Mouse (Mus musculus): ENCODE measurements around the gene Slc25a13. TPM values are rescaled to one million over a fixed set of nuclear protein-coding genes. Genes with fewer than 3 reads are reported as not detected.

Gene Slc25a13
- polyA plus RNA-seq, 1 experiment from 2014 or later: 26.3 TPM

- H3K27ac ChIP-seq: no peak overlapping the region
- no peak for ATAC-seq (ENCODE audit: insufficient number of reproducible peaks, insufficient read depth, low FRiP score, low TSS enrichment)
- H3K9me3 ChIP-seq: no peaks in the 10 kb centered on the region
- 80% methylated on average over 4 of the region's 4 CpGs for WGBS
- H3K4me2 ChIP-seq (replicated peaks): no peak overlapping the region
- peaks cover 6% of the 10 kb centered on the region; the same call in 1 of the 2 replicates for H3K4me1 ChIP-seq
- no peak overlapping the region for H3K4me3 ChIP-seq
- no peak overlapping the region for H3K9ac ChIP-seq
- H3K27me3 ChIP-seq: no peaks in the 10 kb centered on the region
- no peaks in the 10 kb centered on the region for H3K36me3 ChIP-seq
Observed at GRCm38 (mm10) chr6:6101605-6102004, 115.4 kb downstream of the Slc25a13 start.

GRCm38 (mm10) chr6:6100892-6101480 lies 116.0 kb downstream of the Slc25a13 start:
- no peaks in the 10 kb centered on the region for H3K9me3 ChIP-seq
- H3K27ac ChIP-seq: no peak overlapping the region
- H3K27me3 ChIP-seq: no peaks in the 10 kb centered on the region
- H3K4me2 ChIP-seq (replicated peaks): no peak overlapping the region
- no peak overlapping the region for H3K4me3 ChIP-seq
- H3K9ac ChIP-seq: no peak overlapping the region
- 81% methylated on average over 9 of the region's 9 CpGs for WGBS
- no peak for ATAC-seq (ENCODE audit: insufficient number of reproducible peaks, insufficient read depth, low FRiP score, low TSS enrichment)
- H3K36me3 ChIP-seq: no peaks in the 10 kb centered on the region
- H3K4me1 ChIP-seq: peaks cover 6% of the 10 kb centered on the region; the same call in 1 of the 2 replicates

- 0 out of 2 replicates have a peak, but pooled peaks cover 4% of the 10 kb centered on the region for H3K36me3 ChIP-seq
Observed at GRCm38 (mm10) chr6:6093978-6094377, 123.0 kb downstream of the Slc25a13 start.

GRCm38 (mm10) chr6:6093522-6093921 lies 123.5 kb downstream of the Slc25a13 start:
- Histone ChIP-seq H3K9me3 (no peaks in the 10 kb centered on the region), H3K27me3 (no peaks in the 10 kb centered on the region), H3K36me3 (0 out of 2 replicates have a peak, but pooled peaks cover 4% of the 10 kb centered on the region), H3K4me3 (no peak overlapping the region), H3K4me1 (0 out of 2 replicates have a peak, but pooled peaks cover 6% of the 10 kb centered on the region), H3K4me2 (replicated peaks) (no peak overlapping the region), H3K9ac (no peak overlapping the region), H3K27ac (no peak overlapping the region)
- ATAC-seq (ENCODE audit: insufficient number of reproducible peaks, insufficient read depth, low FRiP score, low TSS enrichment): no peak
- WGBS: 75% methylated on average over 3 of the region's 3 CpGs

More at GRCm38 (mm10) chr6:6093978-6094377, 123.0 kb downstream of the Slc25a13 start:
- Histone ChIP-seq H3K27me3 (no peaks in the 10 kb centered on the region), H3K4me3 (no peak overlapping the region), H3K4me2 (replicated peaks) (no peak overlapping the region), H3K9me3 (no peaks in the 10 kb centered on the region), H3K9ac (no peak overlapping the region), H3K4me1 (0 out of 2 replicates have a peak, but pooled peaks cover 6% of the 10 kb centered on the region), H3K27ac (no peak overlapping the region)
- 82% methylated on average over 3 of the region's 3 CpGs for WGBS
- no peak for ATAC-seq (ENCODE audit: insufficient number of reproducible peaks, insufficient read depth, low FRiP score, low TSS enrichment)

GRCm38 (mm10) chr6:6092497-6092896 lies 124.5 kb downstream of the Slc25a13 start:
- Histone ChIP-seq H3K27ac (no peak overlapping the region), H3K4me3 (no peak overlapping the region), H3K27me3 (no peaks in the 10 kb centered on the region), H3K4me1 (0 out of 2 replicates have a peak, but pooled peaks cover 6% of the 10 kb centered on the region), H3K36me3 (0 out of 2 replicates have a peak, but pooled peaks cover 4% of the 10 kb centered on the region), H3K9ac (no peak overlapping the region), H3K4me2 (replicated peaks) (no peak overlapping the region), H3K9me3 (no peaks in the 10 kb centered on the region)
- 74% methylated on average over 10 of the region's 10 CpGs for WGBS
- no peak for ATAC-seq (ENCODE audit: insufficient number of reproducible peaks, insufficient read depth, low FRiP score, low TSS enrichment)

GRCm38 (mm10) chr6:6091016-6091415 lies 126.0 kb downstream of the Slc25a13 start:
- H3K4me1 ChIP-seq: 0 out of 2 replicates have a peak, but pooled peaks cover 6% of the 10 kb centered on the region
- 0 out of 2 replicates have a peak, but pooled peaks cover 4% of the 10 kb centered on the region for H3K36me3 ChIP-seq
- H3K4me2 ChIP-seq (replicated peaks): no peak overlapping the region
- H3K27ac ChIP-seq: no peak overlapping the region
- no peak for ATAC-seq (ENCODE audit: insufficient number of reproducible peaks, insufficient read depth, low FRiP score, low TSS enrichment)
- no peak overlapping the region for H3K9ac ChIP-seq
- no peak overlapping the region for H3K4me3 ChIP-seq
- H3K9me3 ChIP-seq: no peaks in the 10 kb centered on the region
- no peaks in the 10 kb centered on the region for H3K27me3 ChIP-seq
- 43% methylated on average over 3 of the region's 3 CpGs for WGBS

- Histone ChIP-seq H3K4me3 (no peak overlapping the region), H3K27ac (no peak overlapping the region), H3K27me3 (no peaks in the 10 kb centered on the region), H3K9me3 (no peaks in the 10 kb centered on the region), H3K9ac (no peak overlapping the region), H3K4me2 (replicated peaks) (no peak overlapping the region), H3K4me1 (0 out of 2 replicates have a peak, but pooled peaks cover 6% of the 10 kb centered on the region), H3K36me3 (0 out of 2 replicates have a peak, but pooled peaks cover 4% of the 10 kb centered on the region)
- 90% methylated on average over 4 of the region's 4 CpGs for WGBS
- no peak for ATAC-seq (ENCODE audit: insufficient number of reproducible peaks, insufficient read depth, low FRiP score, low TSS enrichment)
Observed at GRCm38 (mm10) chr6:6088151-6088550, 128.8 kb downstream of the Slc25a13 start.

- H3K4me1 ChIP-seq: no peaks in the 10 kb centered on the region
- no peak overlapping the region for H3K9ac ChIP-seq
- WGBS: 84% methylated on average over 1 of the region's 1 CpGs
- H3K9me3 ChIP-seq: peaks cover 4% of the 10 kb centered on the region; the same call in 1 of the 2 replicates
- no peak for ATAC-seq (ENCODE audit: insufficient number of reproducible peaks, insufficient read depth, low FRiP score, low TSS enrichment)
- no peaks in the 10 kb centered on the region for H3K27me3 ChIP-seq
- no peaks in the 10 kb centered on the region for H3K36me3 ChIP-seq
- H3K27ac ChIP-seq: no peak overlapping the region
- no peak overlapping the region for H3K4me2 ChIP-seq (replicated peaks)
- H3K4me3 ChIP-seq: no peak overlapping the region
Observed at GRCm38 (mm10) chr6:6080484-6080883, 136.5 kb downstream of the Slc25a13 start.

GRCm38 (mm10) chr6:6077234-6077633 lies 139.7 kb downstream of the Slc25a13 start:
- Histone ChIP-seq H3K27me3 (no peaks in the 10 kb centered on the region), H3K4me1 (no peaks in the 10 kb centered on the region), H3K4me2 (replicated peaks) (no peak overlapping the region), H3K9ac (no peak overlapping the region), H3K4me3 (no peak overlapping the region), H3K36me3 (no peaks in the 10 kb centered on the region), H3K27ac (no peak overlapping the region), H3K9me3 (peaks cover 4% of the 10 kb centered on the region; the same call in 1 of the 2 replicates)
- no peak for ATAC-seq (ENCODE audit: insufficient number of reproducible peaks, insufficient read depth, low FRiP score, low TSS enrichment)
- 86% methylated on average over 4 of the region's 4 CpGs for WGBS

GRCm38 (mm10) chr6:6075940-6076447 lies 141.0 kb downstream of the Slc25a13 start:
- H3K9me3 ChIP-seq: peaks cover 4% of the 10 kb centered on the region; the same call in 1 of the 2 replicates
- no peak overlapping the region for H3K27ac ChIP-seq
- 86% methylated on average over 7 of the region's 7 CpGs for WGBS
- no peak overlapping the region for H3K4me2 ChIP-seq (replicated peaks)
- no peaks in the 10 kb centered on the region for H3K4me1 ChIP-seq
- H3K36me3 ChIP-seq: no peaks in the 10 kb centered on the region
- H3K27me3 ChIP-seq: no peaks in the 10 kb centered on the region
- ATAC-seq (ENCODE audit: insufficient number of reproducible peaks, insufficient read depth, low FRiP score, low TSS enrichment): no peak
- H3K9ac ChIP-seq: no peak overlapping the region
- no peak overlapping the region for H3K4me3 ChIP-seq

- no peak for ATAC-seq (ENCODE audit: insufficient number of reproducible peaks, insufficient read depth, low FRiP score, low TSS enrichment)
- no peak overlapping the region for H3K27ac ChIP-seq
- H3K4me3 ChIP-seq: no peak overlapping the region
- no peak overlapping the region for H3K9ac ChIP-seq
- H3K27me3 ChIP-seq: no peaks in the 10 kb centered on the region
- peaks cover 9% of the 10 kb centered on the region for H3K4me1 ChIP-seq
- 76% methylated on average over 7 of the region's 7 CpGs for WGBS
- H3K36me3 ChIP-seq: no peaks in the 10 kb centered on the region
- H3K9me3 ChIP-seq: no peaks in the 10 kb centered on the region
- H3K4me2 ChIP-seq (replicated peaks): no peak overlapping the region
Observed at GRCm38 (mm10) chr6:6071038-6071437, 145.9 kb downstream of the Slc25a13 start.

GRCm38 (mm10) chr6:6070015-6070414 lies 147.0 kb downstream of the Slc25a13 start:
- H3K4me1 ChIP-seq: peaks cover 9% of the 10 kb centered on the region
- 14% methylated on average over 3 of the region's 3 CpGs for WGBS
- no peak overlapping the region for H3K4me3 ChIP-seq
- no peak overlapping the region for H3K27ac ChIP-seq
- no peaks in the 10 kb centered on the region for H3K9me3 ChIP-seq
- ATAC-seq (ENCODE audit: insufficient number of reproducible peaks, insufficient read depth, low FRiP score, low TSS enrichment): no peak
- H3K36me3 ChIP-seq: no peaks in the 10 kb centered on the region
- no peak overlapping the region for H3K4me2 ChIP-seq (replicated peaks)
- H3K27me3 ChIP-seq: no peaks in the 10 kb centered on the region
- no peak overlapping the region for H3K9ac ChIP-seq

Measured in embryonic facial prominence, embryonic 12.5 days (tissue).